Mouse (Mus musculus): ENCODE measurements around the gene Vmn2r49.
"Not testable (repeated sequence)": the region's sequence is repeated elsewhere in the genome, so short reads cannot be mapped to it uniquely, and the experiment has no call there.

The Vmn2r49 gene

DNA sequence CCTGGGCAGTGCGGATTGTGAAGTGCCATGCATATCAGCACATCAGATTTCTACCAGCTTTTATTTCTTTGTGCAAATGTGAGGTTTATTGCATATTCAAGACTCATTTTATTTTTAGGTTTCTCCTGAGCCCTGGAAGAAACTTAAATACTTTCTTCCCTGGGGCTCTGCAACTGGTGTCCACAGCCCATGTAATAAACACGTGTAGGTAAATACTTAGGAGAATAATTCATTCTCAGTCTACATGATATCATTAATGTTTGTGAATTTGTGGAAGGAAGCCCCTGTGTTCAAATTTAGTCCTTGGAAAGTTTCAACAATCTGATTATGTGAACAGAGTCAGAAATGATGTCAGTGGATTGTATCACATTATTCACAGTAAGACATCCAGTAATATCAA, at the start of gene Vmn2r49:
Vmn2r49 (minus strand) TSS at position 101 of the 400 bp plus-strand sequence.
- DNase-seq (ENCODE audit: low spot score in 2 of 2), result not testable (repeated sequence)

DNA sequence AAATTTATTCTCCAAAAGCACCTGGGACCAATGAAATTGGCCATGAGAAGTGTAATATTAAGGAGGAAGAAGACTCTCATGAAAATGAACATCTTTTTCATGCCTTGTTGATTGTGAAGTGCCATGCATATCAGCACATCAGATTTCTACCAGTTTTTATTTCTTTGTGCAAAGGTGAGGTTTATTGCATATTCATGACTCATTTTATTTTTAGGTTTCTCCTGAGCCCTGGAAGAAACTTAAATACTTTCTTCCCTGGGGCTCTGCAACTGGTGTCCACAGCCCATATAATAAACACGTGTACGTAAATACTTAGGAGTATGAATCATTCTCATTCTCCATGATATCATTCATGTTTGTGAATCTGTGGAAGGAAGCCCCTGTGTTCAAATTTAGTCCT, 38.6 kb downstream of the Vmn2r49 start, which contains the start of gene Vmn2r48:
Vmn2r48 (minus strand) TSS at position 101 of the 400 bp plus-strand sequence.
- DNase-seq (ENCODE audit: low spot score in 2 of 2), result not testable (repeated sequence)
